Mouse (Mus musculus): ENCODE results near the gene Gstm5.

DNA sequence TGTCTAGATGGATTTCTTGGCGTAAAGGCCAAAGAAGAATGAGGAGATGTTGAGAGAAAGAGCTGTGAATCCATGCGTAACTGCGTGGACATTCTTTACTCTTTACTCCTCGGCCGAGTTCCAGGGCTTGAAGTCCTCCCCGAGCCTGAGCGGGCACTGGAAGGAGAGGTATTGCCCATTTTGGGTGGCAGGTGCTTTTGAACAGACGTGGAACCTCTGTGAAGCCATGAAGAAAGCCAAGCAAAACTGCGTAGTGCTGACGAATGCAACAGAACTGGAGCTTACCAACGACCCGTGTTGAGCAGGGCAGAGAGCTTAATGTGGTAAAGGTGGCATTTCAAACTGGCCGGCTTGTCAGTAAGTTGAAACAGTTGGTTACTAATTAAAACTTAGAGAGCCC lies 3.1 kb downstream of the Gstm5 start:
- TF ChIP-seq POLR2A (IDR thresholded peaks at IDR 0.05; ENCODE audit: extremely low read depth, insufficient read depth, low read length) (no peak), CTCF (IDR thresholded peaks at IDR 0.05; ENCODE audit: extremely low read depth, insufficient read depth, low read length) (no peak)
